Mouse (Mus musculus) liver, adult 2 months (tissue): Measurements from ENCODE around the gene Bri3bp.

ENCODE experiments used
- CTCF ChIP-seq: fragments of 200-500 bp; IDR thresholded peaks from 2 replicates; pipeline ENCODE4 v1.5.1; 2011; ENCODE audit warnings: low read depth, low read length, control low read depth
- POLR2A ChIP-seq: fragments of 200-500 bp; IDR thresholded peaks from 2 replicates; pipeline ENCODE4 v1.6.1; 2011; ENCODE audit warnings: low read length, control low read depth; ENCODE audit not compliant: insufficient read depth; ENCODE audit errors: extremely low read depth

DNA sequence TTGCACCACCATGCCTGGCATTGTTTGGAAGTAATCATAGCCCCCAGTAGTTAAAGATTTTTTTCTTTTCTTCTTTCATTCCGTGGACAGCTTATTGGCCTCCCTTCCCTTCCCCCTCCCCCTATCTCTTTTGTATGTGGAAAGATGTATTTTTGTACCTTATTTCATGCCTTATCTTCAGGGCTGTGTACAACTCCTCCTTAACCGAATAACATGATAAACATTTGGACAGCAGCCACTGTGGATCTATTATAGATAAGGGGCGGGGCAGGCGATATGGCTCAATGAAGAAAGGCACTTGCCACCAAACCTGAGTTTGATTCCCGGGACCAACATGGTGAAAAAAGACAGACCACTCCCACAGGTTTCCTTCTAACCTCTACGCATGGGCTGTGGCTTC, 16.2 kb downstream of the Bri3bp start:
- no peak for TF ChIP-seq CTCF
- no peak for TF ChIP-seq POLR2A
